Mouse (Mus musculus): ENCODE data around the gene Olfr1423.

GRCm38 (mm10) chr19:12026606-12027005, 14.5 kb downstream of the Olfr1423 start:
- TF ChIP-seq CTCF (IDR thresholded peaks at IDR 0.05; ENCODE audit: low read depth), result no peak
- TF ChIP-seq EP300 (optimal IDR thresholded peaks at IDR 0.05), result no peak
